Mouse (Mus musculus) cortical plate, adult 2 months (tissue): ENCODE data around the gene Apoc3.

Source experiments
- CTCF ChIP-seq: fragments of 200-500 bp; IDR thresholded peaks from 2 replicates; pipeline ENCODE4 v1.5.1; 2011; ENCODE audit warnings: mild to moderate bottlenecking, control low read depth, low read length; ENCODE audit not compliant: insufficient read depth; ENCODE audit errors: extremely low read depth
- POLR2A ChIP-seq: fragments of 200-500 bp; IDR thresholded peaks from 2 replicates; pipeline ENCODE4 v1.6.1; 2011; ENCODE audit warnings: mild to moderate bottlenecking, low read length, control low read depth; ENCODE audit not compliant: insufficient read depth; ENCODE audit errors: extremely low read depth

GRCm38 (mm10) chr9:46235649-46236048 is 213 bp upstream of the Apoc3 start:
- TF ChIP-seq POLR2A (no peak), CTCF (no peak)
